ENCODE assay signal across 13 mouse cellular contexts in genomic region chr3:20197878-20198277, GRCm38 (mm10). TPM values are rescaled to one million over a fixed set of nuclear protein-coding genes. Genes with fewer than 3 reads are reported as not detected.
DNase-seq lines count a peak whose midpoint lies in the region; ATAC-seq and TF ChIP-seq lines count a peak whose summit lies in the region.
"Had no signal": no experiment of that assay in that cellular context is flagged by ENCODE, and none has a peak within 500 bp of the region (broad histone marks: within the 10 kb centered on the region; RNA-seq: fewer than 3 reads in every experiment).

No protein-coding gene starts in this region.

- ATAC-seq in common myeloid progenitor, adult 5-6 weeks (replicated peaks; ENCODE audit: low read depth, poor library complexity, severe bottlenecking) = peak; percentile 86
- ATAC-seq in midbrain, embryonic 11.5 days (ENCODE audit: low FRiP score) = no peak
- ATAC-seq: CD4-positive, CD25-positive, alpha-beta regulatory T cell, adult 4 months; midbrain, embryonic 15.5 days had no signal

- 42% methylated on average over 10 of the region's 10 CpGs for WGBS in lung, adult 2 months
- 86% methylated on average over 10 of the region's 10 CpGs for WGBS in midbrain, embryonic 11.5 days

- intact Hi-C loops in left cerebral cortex, postnatal 36 days (cut with DNase I) = loop anchor here (2.0 kb wide), 1 partner anchor 293 kb away; no protein-coding TSS in a partner anchor

- H3K4me3 ChIP-seq in lung, adult 2 months (replicated peaks; ENCODE audit: extremely low read depth, low read depth, low read length) = no peak overlapping the region
- no peak overlapping the region for H3K4me3 ChIP-seq in midbrain, embryonic 11.5 days (ENCODE audit: low read depth, low read length)
- H3K4me3 ChIP-seq: limb, embryonic 10.5 days; midbrain, embryonic 15.5 days; neural tube, embryonic 13.5 days had no signal

- H3K27me3 ChIP-seq in midbrain, embryonic 11.5 days (ENCODE audit: control insufficient read depth, insufficient read depth, low read length) = no peaks in the 10 kb centered on the region
- H3K27me3 ChIP-seq: midbrain, embryonic 15.5 days; neural tube, embryonic 13.5 days had no signal

- DNase-seq in urinary bladder, postnatal 14 days (ENCODE audit: low spot score) = peak; percentile 5
- no peak for DNase-seq in urinary bladder, postnatal 10 days (ENCODE audit: low spot score)
- DNase-seq in lung, adult 2 months = peak; percentile 2
- no peak for DNase-seq in midbrain, embryonic 11.5 days (ENCODE audit: low spot score, missing footprints)
- DNase-seq in layer of hippocampus, adult 11-12 months (ENCODE audit: low spot score) = no peak
- DNase-seq in left cerebral cortex, postnatal 36 days (ENCODE audit: low spot score in 2 of 2) = no peak
- DNase-seq: kidney, adult 2 months; thymus, postnatal 14 days had no signal

- no peaks in the 10 kb centered on the region for H3K36me3 ChIP-seq in midbrain, embryonic 11.5 days (ENCODE audit: control insufficient read depth, insufficient read depth, low read length)
- H3K36me3 ChIP-seq: limb, embryonic 10.5 days; midbrain, embryonic 15.5 days; neural tube, embryonic 13.5 days had no signal

- H3K4me2 ChIP-seq in midbrain, embryonic 11.5 days = no peak overlapping the region
- H3K4me2 ChIP-seq: midbrain, embryonic 15.5 days; neural tube, embryonic 13.5 days had no signal

- no peaks in the 10 kb centered on the region for H3K9me3 ChIP-seq in midbrain, embryonic 11.5 days (ENCODE audit: control insufficient read depth, low read length)
- H3K9me3 ChIP-seq: limb, embryonic 10.5 days; midbrain, embryonic 15.5 days; neural tube, embryonic 13.5 days had no signal

- H3K27ac ChIP-seq in midbrain, embryonic 11.5 days (ENCODE audit: low read depth, low read length) = no peak overlapping the region
- H3K27ac ChIP-seq: limb, embryonic 10.5 days; midbrain, embryonic 15.5 days; neural tube, embryonic 13.5 days had no signal

- no peak for TF ChIP-seq POLR2A in lung, adult 2 months (IDR thresholded peaks at IDR 0.05; ENCODE audit: borderline replicate concordance, extremely low read depth, low read depth, low read length)

- no peaks in the 10 kb centered on the region; the same call in 1 of the 2 replicates for H3K4me1 ChIP-seq in lung, adult 2 months (ENCODE audit: control insufficient read depth, insufficient read depth, low read length)
- H3K4me1 ChIP-seq in midbrain, embryonic 11.5 days (ENCODE audit: control insufficient read depth, insufficient read depth, low read length) = no peaks in the 10 kb centered on the region
- H3K4me1 ChIP-seq: limb, embryonic 10.5 days; midbrain, embryonic 15.5 days; neural tube, embryonic 13.5 days had no signal

- no peak overlapping the region for H3K9ac ChIP-seq in midbrain, embryonic 11.5 days (ENCODE audit: low read length)
- H3K9ac ChIP-seq: midbrain, embryonic 15.5 days; neural tube, embryonic 13.5 days had no signal

- no peak for TF ChIP-seq CTCF in lung, adult 2 months (IDR thresholded peaks at IDR 0.05; ENCODE audit: insufficient read depth, low read length)

RNA-seq across cellular contexts. Expression of gene Gyg, which starts 42.8 kb away (rescaled TPM):
- 23.8 and 34.1 TPM in 2 replicates for total RNA-seq in common myeloid progenitor, adult 5-6 weeks (2017)
- 52.8 and 99.0 TPM in 2 replicates for polyA plus RNA-seq in lung, adult 2 months (2012; rRNA removed)
- polyA plus RNA-seq in midbrain, embryonic 11.5 days (2014; fragmentation: Nextera tagmentation; extraction: Ambion mirVana) = 32.7 and 33.0 TPM in 2 replicates
- 10 to 100 TPM; 29.1 to 32.9 TPM for total RNA-seq in left cerebral cortex, postnatal 36 days (2021)

RNA-seq across cellular contexts. Expression of gene Cpa3, which starts 44.1 kb away (rescaled TPM):
- total RNA-seq in common myeloid progenitor, adult 5-6 weeks (2017) = 144 and 147 TPM in 2 replicates
- polyA plus RNA-seq in lung, adult 2 months (2012; rRNA removed) = 0.49 and 0.65 TPM in 2 replicates
- polyA plus RNA-seq in midbrain, embryonic 11.5 days (2014; fragmentation: Nextera tagmentation; extraction: Ambion mirVana) = 0.25 and 0.27 TPM in 2 replicates
- not detected for total RNA-seq in left cerebral cortex, postnatal 36 days (2021)
- polyA plus RNA-seq: limb, embryonic 10.5 days had no signal

Comparison
In these comparisons a context has a peak if more than half of its experiments do, and no peak if none do; other contexts are left out.
1. DNase-seq: peak in urinary bladder, postnatal 14 days (single experiment) and lung, adult 2 months (single experiment); none in urinary bladder, postnatal 10 days (single experiment), midbrain, embryonic 11.5 days (single experiment), layer of hippocampus, adult 11-12 months (single experiment) and left cerebral cortex, postnatal 36 days (0 of 2).
2. RNA of gene Cpa3, which starts 44.1 kb away (total RNA-seq): 144 to 147 TPM in common myeloid progenitor, adult 5-6 weeks; not detected in left cerebral cortex, postnatal 36 days; every median in the first group is over 100 times any median in the second.